In genomic region chr12:79092569-79092968, GRCm38 (mm10) we compare ENCODE assay signal across 8 mouse cellular contexts. TPM values are rescaled to one million over a fixed set of nuclear protein-coding genes. Genes with fewer than 3 reads are reported as not detected.
DNase-seq lines count a peak whose midpoint lies in the region.

No protein-coding gene starts in this region.

- H3K4me3 ChIP-seq in limb, embryonic 10.5 days: no peak overlapping the region

- peaks cover 9% of the 10 kb centered on the region for H3K4me1 ChIP-seq in limb, embryonic 10.5 days

- DNase-seq in embryo, embryonic 10.5 days (ENCODE audit: low spot score): peak; percentile 12
- DNase-seq in embryo, embryonic 10 days (ENCODE audit: low spot score): no peak
- DNase-seq in ES-CJ7 (ENCODE audit: low read depth, low spot score): peak; percentile 77
- peak; percentile 27 for DNase-seq in c-Kit-negative CD71-positive TER-119-positive erythroid progenitor cells, embryonic 14.5 days (ENCODE audit: low read depth, low spot score)
- peak; percentile 82 for DNase-seq in induced T-regulatory cell, adult 2 months (ENCODE audit: low read depth)
- DNase-seq in limb, embryonic 10.5 days (ENCODE audit: low spot score): peak; percentile 33
- peak; percentile 27 for DNase-seq in retina, postnatal 1 day
- DNase-seq in urinary bladder, adult 2 months (ENCODE audit: low spot score): peak; percentile 37

- H3K27me3 ChIP-seq in limb, embryonic 10.5 days (ENCODE audit: low read depth, poor library complexity, severe bottlenecking): no peaks in the 10 kb centered on the region

- no peaks in the 10 kb centered on the region for H3K36me3 ChIP-seq in limb, embryonic 10.5 days

- H3K9me3 ChIP-seq in limb, embryonic 10.5 days (replicated peaks): no peaks in the 10 kb centered on the region

- H3K27ac ChIP-seq in limb, embryonic 10.5 days: no peak overlapping the region

- 56% methylated on average over 4 of the region's 4 CpGs for WGBS in limb, embryonic 10.5 days

RNA-seq across cellular contexts. Expression of gene Pigh, which starts 3.1 kb away (rescaled TPM):
- polyA plus RNA-seq in limb, embryonic 10.5 days (2016; fragmentation: Nextera tagmentation; extraction: Ambion mirVana): 28.4 and 34.4 TPM in 2 replicates
- 36.5 and 47.7 TPM in 2 replicates for polyA plus RNA-seq in urinary bladder, adult 2 months (2012; rRNA removed)

RNA-seq across cellular contexts. Expression of gene Arg2, which starts 38.0 kb away (rescaled TPM):
- 0.20 and 0.26 TPM in 2 replicates for polyA plus RNA-seq in limb, embryonic 10.5 days (2016; fragmentation: Nextera tagmentation; extraction: Ambion mirVana)
- 18.9 and 24.4 TPM in 2 replicates for polyA plus RNA-seq in urinary bladder, adult 2 months (2012; rRNA removed)

Comparison
In these comparisons a context has a peak if more than half of its experiments do, and no peak if none do; other contexts are left out.
1. RNA of gene Arg2, which starts 38.0 kb away (polyA plus RNA-seq): 18.9 to 24.4 TPM in urinary bladder, adult 2 months; 0.20 to 0.26 TPM in limb, embryonic 10.5 days; every median in the first group is over 10 times any median in the second.